Mouse (Mus musculus) midbrain, embryonic 16.5 days (tissue): ENCODE measurements around the gene Gtf3a. TPM values are rescaled to one million over a fixed set of nuclear protein-coding genes. Genes with fewer than 3 reads are reported as not detected.
"Not testable (repeated sequence)": the region's sequence is repeated elsewhere in the genome, so short reads cannot be mapped to it uniquely, and the experiment has no call there.

Experiments used
- ATAC-seq: fragments of 200-750 bp; cut with Nextera tagmentation; 2 replicates; pipeline ENCODE4 v1.8.0; 2017; ENCODE audit warnings: moderate TSS enrichment
- H3K27ac ChIP-seq: fragments of 300-500 bp; sonication (generic); 2 replicates; pipeline ENCODE4 v1.5.1; 2014; ENCODE audit warnings: mild to moderate bottlenecking, low read length, mixed read lengths
- H3K27me3 ChIP-seq: fragments of 300-500 bp; sonication (generic); 2 replicates; pipeline ENCODE4 v1.6.1; 2014; ENCODE audit warnings: low read depth, low read length, mixed read lengths; ENCODE audit not compliant: control insufficient read depth, insufficient read depth
- H3K36me3 ChIP-seq: fragments of 300-500 bp; sonication (generic); 2 replicates; pipeline ENCODE4 v1.6.1; 2014; ENCODE audit warnings: mild to moderate bottlenecking, low read length, moderate library complexity, mixed read lengths; ENCODE audit not compliant: control insufficient read depth, insufficient read depth
- H3K4me1 ChIP-seq: fragments of 300-500 bp; sonication (generic); 2 replicates; pipeline ENCODE4 v1.6.1; 2014; ENCODE audit warnings: mild to moderate bottlenecking, low read length, mixed read lengths; ENCODE audit not compliant: control insufficient read depth, insufficient read depth
- H3K4me2 ChIP-seq: fragments of 300-500 bp; sonication (generic); 2 replicates; pipeline ENCODE4 v1.6.1; 2014; ENCODE audit warnings: mild to moderate bottlenecking, low read length, mixed read lengths
- H3K4me3 ChIP-seq: fragments of 300-500 bp; sonication (generic); 2 replicates; pipeline ENCODE4 v1.5.1; 2014; ENCODE audit warnings: low read depth, mild to moderate bottlenecking, low read length, moderate library complexity, mixed read lengths
- H3K9ac ChIP-seq: fragments of 300-500 bp; sonication (generic); 2 replicates; pipeline ENCODE4 v1.6.1; 2014; ENCODE audit warnings: low read depth, low read length, mixed read lengths
- H3K9me3 ChIP-seq: fragments of 300-500 bp; sonication (generic); replicated peaks from 2 replicates; pipeline ENCODE4 v1.6.1; 2014; ENCODE audit warnings: mild to moderate bottlenecking, low read length, mixed read lengths; ENCODE audit not compliant: control insufficient read depth, poor library complexity, severe bottlenecking
- WGBS: fragments of 180-500 bp; shearing (Covaris S2); extraction: QIAGEN DNeasy Blood & Tissue Kit; methylation state at CpG from one replicate; pipeline ENCODE4 v1.1.7; 2014; 5-methylcytosine and 5-hydroxymethylcytosine counted together
- polyA plus RNA-seq: library from polyadenylated mRNA; unstranded; fragments of >200 nt; fragmentation: Nextera tagmentation; extraction: Ambion mirVana; gene quantifications from 2 replicates; pipeline ENCODE4 v1.2.1, GENCODE M21; 2015

Gtf3a gene
- polyA plus RNA-seq, 1 experiment from 2014 or later = 116 TPM

DNA sequence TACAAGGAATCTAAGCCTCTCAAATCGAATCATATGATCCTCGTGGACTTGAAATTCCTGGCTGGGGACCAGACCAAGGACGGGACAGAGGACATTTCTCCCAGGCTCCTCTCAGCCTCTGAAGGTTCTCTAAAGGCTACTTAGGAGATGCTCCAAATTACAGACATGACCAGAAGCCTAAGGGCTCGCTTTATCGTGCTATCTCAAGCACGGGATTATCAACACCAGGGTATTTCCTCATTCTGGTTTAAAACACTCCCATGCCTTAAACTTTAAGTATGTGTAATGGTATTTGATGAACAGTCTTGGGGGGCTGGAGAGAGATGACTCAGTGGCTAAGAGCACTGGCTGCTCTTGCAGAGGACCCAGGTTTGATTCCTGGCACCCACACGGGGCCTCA lies 17.0 kb upstream of the Gtf3a start:
- no peak overlapping the region for H3K9ac ChIP-seq
- no peaks in the 10 kb centered on the region for H3K36me3 ChIP-seq
- no peak for ATAC-seq
- WGBS = 91% methylated on average over 7 of the region's 7 CpGs
- H3K27ac ChIP-seq = no peak overlapping the region
- no peaks in the 10 kb centered on the region for H3K27me3 ChIP-seq
- H3K4me2 ChIP-seq = no peak overlapping the region
- no peaks in the 10 kb centered on the region for H3K4me1 ChIP-seq
- H3K9me3 ChIP-seq = no peaks in the 10 kb centered on the region
- no peak overlapping the region for H3K4me3 ChIP-seq

DNA sequence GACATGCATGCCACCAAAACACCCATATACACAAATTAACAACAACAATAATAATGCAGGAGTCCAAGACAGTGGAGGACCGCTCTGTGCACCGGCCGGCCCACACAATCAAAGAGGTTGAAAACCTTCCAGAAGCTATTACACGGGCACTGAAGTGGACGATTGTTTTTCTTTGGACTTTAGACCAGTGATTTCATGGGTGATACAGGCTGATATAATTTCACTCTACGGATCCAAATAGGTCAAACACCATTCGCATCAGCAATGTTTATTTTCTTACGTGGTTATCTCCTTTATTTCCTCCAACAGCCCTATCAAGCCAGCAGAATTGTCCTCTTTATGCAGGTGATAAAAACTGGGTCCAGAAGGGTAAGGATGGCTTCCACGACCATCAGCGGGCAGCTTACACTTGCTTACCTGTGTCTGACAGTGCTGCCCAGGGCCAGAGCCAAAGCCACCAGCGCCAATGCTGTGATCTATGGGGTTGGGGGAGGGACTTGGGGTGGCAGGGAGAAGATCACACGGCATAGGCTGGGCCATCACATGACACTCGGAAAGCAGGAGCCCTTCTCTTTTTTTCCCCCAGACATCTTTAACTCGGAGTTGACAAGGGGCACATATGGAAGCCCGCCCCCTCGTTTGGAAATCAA lies 16.4 kb upstream of the Gtf3a start:
- no peaks in the 10 kb centered on the region for H3K9me3 ChIP-seq
- WGBS = 87% methylated on average over 16 of the region's 16 CpGs
- no peaks in the 10 kb centered on the region for H3K4me1 ChIP-seq

GRCm38 (mm10) chr5:146933466-146933865 lies 15.0 kb upstream of the Gtf3a start:
- 84% methylated on average over 12 of the region's 12 CpGs for WGBS
- H3K9ac ChIP-seq = no peak overlapping the region
- no peak overlapping the region for H3K4me3 ChIP-seq
- H3K27ac ChIP-seq = no peak overlapping the region
- H3K4me1 ChIP-seq = no peaks in the 10 kb centered on the region
- ATAC-seq = no peak
- no peak overlapping the region for H3K4me2 ChIP-seq
- H3K27me3 ChIP-seq = no peaks in the 10 kb centered on the region
- no peaks in the 10 kb centered on the region for H3K9me3 ChIP-seq
- no peaks in the 10 kb centered on the region for H3K36me3 ChIP-seq

More for the DNA sequence above, 16.4 kb upstream of the Gtf3a start:
- Histone ChIP-seq H3K4me2 (no peak overlapping the region), H3K9ac (no peak overlapping the region), H3K27ac (no peak overlapping the region), H3K36me3 (no peaks in the 10 kb centered on the region), H3K4me3 (no peak overlapping the region), H3K27me3 (no peaks in the 10 kb centered on the region)
- ATAC-seq = no peak

- Histone ChIP-seq H3K9ac (no peak overlapping the region), H3K4me1 (no peaks in the 10 kb centered on the region), H3K36me3 (no peaks in the 10 kb centered on the region), H3K27ac (no peak overlapping the region), H3K4me3 (no peak overlapping the region), H3K4me2 (no peak overlapping the region), H3K9me3 (no peaks in the 10 kb centered on the region), H3K27me3 (no peaks in the 10 kb centered on the region)
- ATAC-seq = no peak
- 87% methylated on average over 32 of the region's 32 CpGs for WGBS
Observed at GRCm38 (mm10) chr5:146937541-146938503, 10.6 kb upstream of the Gtf3a start.

GRCm38 (mm10) chr5:146939109-146939796 lies 9.2 kb upstream of the Gtf3a start:
- Histone ChIP-seq H3K27ac (no peak overlapping the region), H3K27me3 (no peaks in the 10 kb centered on the region), H3K4me3 (no peak overlapping the region), H3K9ac (no peak overlapping the region), H3K9me3 (no peaks in the 10 kb centered on the region), H3K36me3 (no peaks in the 10 kb centered on the region), H3K4me1 (no peaks in the 10 kb centered on the region), H3K4me2 (no peak overlapping the region)
- WGBS = 68% methylated on average over 16 of the region's 16 CpGs
- ATAC-seq = 0 out of 2 replicates have a peak, but pooled peaks have one; percentile 42

- 0 out of 2 replicates have a peak, but pooled peaks have one; percentile 75 for ATAC-seq
- no peak overlapping the region for H3K4me2 ChIP-seq
- H3K4me1 ChIP-seq = no peaks in the 10 kb centered on the region
- H3K36me3 ChIP-seq = no peaks in the 10 kb centered on the region
- WGBS = 21% methylated on average over 7 of the region's 7 CpGs
- H3K4me3 ChIP-seq = no peak overlapping the region
- H3K9me3 ChIP-seq = no peaks in the 10 kb centered on the region
- H3K27me3 ChIP-seq = no peaks in the 10 kb centered on the region
- no peak overlapping the region for H3K27ac ChIP-seq
- H3K9ac ChIP-seq = no peak overlapping the region
Observed at GRCm38 (mm10) chr5:146940219-146940618, 8.2 kb upstream of the Gtf3a start.

DNA sequence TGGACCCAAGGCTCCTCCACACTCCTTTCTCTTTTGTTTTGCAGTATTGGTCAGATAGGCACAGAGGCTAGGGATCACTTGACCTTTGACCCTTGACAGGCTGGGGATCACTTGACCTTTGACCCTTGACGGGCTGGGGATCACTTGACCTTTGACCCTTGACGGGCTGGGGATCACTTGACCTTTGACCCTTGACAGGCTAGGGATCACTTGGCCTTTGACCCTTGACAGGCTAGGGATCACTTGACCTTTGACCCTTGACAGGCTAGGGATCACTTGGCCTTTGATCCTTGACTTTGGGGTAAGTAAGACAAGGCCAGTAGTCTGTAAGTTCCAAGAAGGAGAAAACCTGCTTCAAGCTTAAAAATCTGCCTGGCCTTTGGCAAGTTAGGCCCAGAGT lies 6.5 kb upstream of the Gtf3a start:
- not testable (repeated sequence) for H3K4me2 ChIP-seq, H3K4me3 ChIP-seq, H3K4me1 ChIP-seq, H3K36me3 ChIP-seq, H3K27ac ChIP-seq, ATAC-seq, H3K27me3 ChIP-seq, H3K9me3 ChIP-seq, H3K9ac ChIP-seq
- 45% methylated on average over 2 of the region's 2 CpGs for WGBS

DNA sequence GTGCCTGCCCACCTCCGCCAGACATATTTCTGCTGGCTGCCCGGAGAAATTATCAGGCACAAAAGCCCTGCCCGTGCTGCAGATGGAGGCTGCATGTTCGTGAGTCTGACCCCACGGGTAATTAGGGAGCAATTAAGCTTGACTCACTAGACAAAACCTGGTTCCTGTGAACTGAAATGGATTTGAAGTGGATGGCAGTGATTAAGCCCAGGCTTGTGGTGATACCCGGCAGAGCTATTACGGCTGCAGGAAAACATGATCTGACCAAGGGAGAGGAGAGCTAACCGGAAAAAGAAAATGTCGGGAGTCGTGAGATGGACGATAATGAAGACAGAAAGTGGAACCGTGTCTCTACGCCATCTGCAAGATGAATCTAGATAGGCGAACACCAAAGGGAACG lies 5.5 kb upstream of the Gtf3a start:
- Histone ChIP-seq H3K9me3 (no peaks in the 10 kb centered on the region), H3K4me2 (no peak overlapping the region), H3K27me3 (no peaks in the 10 kb centered on the region), H3K4me3 (no peak overlapping the region), H3K9ac (no peak overlapping the region), H3K4me1 (peaks cover 1% of the 10 kb centered on the region; the same call in 1 of the 2 replicates), H3K27ac (no peak overlapping the region), H3K36me3 (no peaks in the 10 kb centered on the region)
- no peak for ATAC-seq
- 79% methylated on average over 15 of the region's 15 CpGs for WGBS
